Mouse (Mus musculus) cerebellum, adult 2 months (tissue): ENCODE measurements around the gene Emp2. TPM values are rescaled to one million over a fixed set of nuclear protein-coding genes. Genes with fewer than 3 reads are reported as not detected.

ENCODE experiments used
- DNase-seq, 2 experiments: peaks; one replicate each; pipeline ENCODE4 v3.0.0; 2021
- H3K27ac ChIP-seq: fragments of 200-500 bp; 2 replicates; pipeline ENCODE4 v1.5.1; 2012; ENCODE audit warnings: low read length, control low read depth, inconsistent platforms; ENCODE audit not compliant: insufficient read depth
- H3K27me3 ChIP-seq: fragments of 200-500 bp; 2 replicates; pipeline ENCODE4 v1.6.1; 2012; ENCODE audit warnings: inconsistent platforms, mild to moderate bottlenecking, low read length, moderate library complexity; ENCODE audit not compliant: control insufficient read depth, insufficient read depth
- H3K4me1 ChIP-seq: fragments of 200-500 bp; 2 replicates; pipeline ENCODE4 v1.6.1; 2011; ENCODE audit warnings: low read length; ENCODE audit not compliant: control insufficient read depth, insufficient read depth
- H3K4me3 ChIP-seq: fragments of 200-500 bp; replicated peaks from 2 replicates; pipeline ENCODE3; 2011; ENCODE audit warnings: mild to moderate bottlenecking, low read depth, low read length, control low read depth; ENCODE audit not compliant: insufficient read depth
- CTCF ChIP-seq: fragments of 200-500 bp; IDR thresholded peaks from 2 replicates; pipeline ENCODE4 v1.5.1; 2011; ENCODE audit warnings: low read depth, mild to moderate bottlenecking, control low read depth, low read length, moderate library complexity, borderline replicate concordance; ENCODE audit not compliant: insufficient read depth
- POLR2A ChIP-seq: fragments of 200-500 bp; IDR thresholded peaks from 2 replicates; pipeline ENCODE4 v1.6.1; 2011; ENCODE audit warnings: low read length, control low read depth, borderline replicate concordance; ENCODE audit not compliant: insufficient read depth
- WGBS: fragments of 180-500 bp; shearing (Covaris S2); methylation state at CpG from one replicate; pipeline ENCODE4 v1.1.7; 2018; 5-methylcytosine and 5-hydroxymethylcytosine counted together
- polyA plus RNA-seq: library from polyadenylated mRNA; depleted of rRNA; stranded (reverse); fragments of >200 nt; gene quantifications from 2 replicates; pipeline ENCODE4 v1.2.3, GENCODE M21; 2012; rRNA removed

Gene Emp2
- polyA plus RNA-seq, 1 experiment: 16.2 TPM

- 6% methylated on average over 1 of the region's 1 CpGs for WGBS
- TF ChIP-seq POLR2A (no peak), CTCF (no peak)
- no peaks in the 10 kb centered on the region for H3K4me1 ChIP-seq
- H3K27me3 ChIP-seq: no peaks in the 10 kb centered on the region
- H3K4me3 ChIP-seq: no peak overlapping the region
- DNase-seq: no peak
- H3K27ac ChIP-seq: no peak overlapping the region
Observed at GRCm38 (mm10) chr16:10253993-10254392, 59.8 kb downstream of the Emp2 start.

DNA sequence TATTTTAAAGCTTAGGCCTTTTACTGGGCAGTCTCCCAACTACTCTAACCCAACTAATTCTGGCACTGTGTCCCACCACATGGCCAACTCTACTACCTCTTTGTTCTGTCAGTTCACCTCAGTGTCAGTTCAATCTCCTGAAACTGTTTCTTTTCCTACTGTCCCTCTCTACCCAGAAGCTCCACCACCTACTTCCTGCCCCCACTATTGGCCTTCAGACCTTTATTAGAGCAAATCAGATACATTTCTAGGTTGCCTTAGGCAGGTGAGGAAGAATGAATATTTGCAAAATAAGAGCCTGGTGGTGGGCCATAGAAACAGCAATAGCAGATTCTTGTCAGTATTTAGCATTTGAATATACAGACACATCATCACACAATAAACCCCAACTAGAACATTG lies 77.2 kb downstream of the Emp2 start:
- Histone ChIP-seq H3K4me3 (no peak overlapping the region), H3K27ac (no peak overlapping the region), H3K27me3 (no peaks in the 10 kb centered on the region), H3K4me1 (no peaks in the 10 kb centered on the region)
- DNase-seq: peak in 1 of 2 experiments; percentile 5
- no peak for TF ChIP-seq POLR2A
- TF ChIP-seq CTCF: no peak

Other genes starting within 250 kb of the Emp2 start
- 0.14 TPM in 1 of 2 replicates, not detected in the other for gene Rpl39l, start 143.7 kb downstream of the Emp2 start, polyA plus RNA-seq
- 0.03 and 0.05 TPM in 2 replicates for gene Atf7ip2, start 121.3 kb downstream of the Emp2 start, polyA plus RNA-seq
- gene Tekt5, start 81.5 kb upstream of the Emp2 start, polyA plus RNA-seq: 14.7 and 20.3 TPM in 2 replicates
- gene Nubp1, start 98.0 kb upstream of the Emp2 start, polyA plus RNA-seq: 30.0 and 30.8 TPM in 2 replicates
- gene Tvp23a, start 133.4 kb upstream of the Emp2 start, polyA plus RNA-seq: 25.5 and 27.3 TPM in 2 replicates
- 0.11 and 0.22 TPM in 2 replicates for gene Ciita, start 166.1 kb upstream of the Emp2 start, polyA plus RNA-seq
- 126 and 143 TPM in 2 replicates for gene Dexi, start 229.1 kb upstream of the Emp2 start, polyA plus RNA-seq
- 48.7 and 51.2 TPM in 2 replicates for gene Clec16a, start 231.4 kb upstream of the Emp2 start, polyA plus RNA-seq